Mouse (Mus musculus) small intestine, adult 2 months (tissue): ENCODE measurements around the gene Ust. TPM values are rescaled to one million over a fixed set of nuclear protein-coding genes. Genes with fewer than 3 reads are reported as not detected.

Experiments used
- H3K27ac ChIP-seq: fragments of 200-500 bp; 2 replicates; pipeline ENCODE4 v1.5.1; 2012; ENCODE audit warnings: low read depth, low read length, control low read depth, inconsistent platforms; ENCODE audit not compliant: insufficient read depth
- H3K27me3 ChIP-seq: fragments of 200-500 bp; 2 replicates; pipeline ENCODE4 v1.6.1; 2012; ENCODE audit warnings: mild to moderate bottlenecking, moderate library complexity, low read length, inconsistent platforms; ENCODE audit not compliant: control insufficient read depth, insufficient read depth
- H3K36me3 ChIP-seq: fragments of 200-500 bp; 2 replicates; pipeline ENCODE4 v1.6.1; 2012; ENCODE audit warnings: mild to moderate bottlenecking, low read length, control low read depth, inconsistent platforms; ENCODE audit not compliant: control insufficient read depth, insufficient read depth
- H3K4me1 ChIP-seq: fragments of 200-500 bp; 2 replicates; pipeline ENCODE4 v1.6.1; 2012; ENCODE audit warnings: low read length, inconsistent platforms, mixed read lengths; ENCODE audit not compliant: control insufficient read depth, insufficient read depth, insufficient read length
- H3K4me3 ChIP-seq: fragments of 200-500 bp; 2 replicates; pipeline ENCODE4 v1.5.1; 2012; ENCODE audit warnings: low read depth, mild to moderate bottlenecking, control low read depth, inconsistent platforms, low read length, moderate library complexity
- CTCF ChIP-seq: fragments of 200-500 bp; IDR thresholded peaks from 2 replicates; pipeline ENCODE4 v1.5.1; 2012; ENCODE audit warnings: low read depth, mild to moderate bottlenecking, control low read depth, inconsistent platforms, low read length, moderate library complexity, mixed read lengths; ENCODE audit not compliant: insufficient replicate concordance, insufficient read length; ENCODE audit errors: extremely low read depth
- POLR2A ChIP-seq: fragments of 200-500 bp; IDR thresholded peaks from 2 replicates; pipeline ENCODE4 v1.6.1; 2012; ENCODE audit warnings: low read depth, mild to moderate bottlenecking, control low read depth, inconsistent platforms, low read length, moderate library complexity
- WGBS: fragments of 180-500 bp; shearing (Covaris S2); methylation state at CpG from one replicate; pipeline ENCODE4 v1.1.7; 2018; 5-methylcytosine and 5-hydroxymethylcytosine counted together
- polyA plus RNA-seq: library from polyadenylated mRNA; depleted of rRNA; stranded (reverse); fragments of >200 nt; gene quantifications from 2 replicates; pipeline ENCODE4 v1.2.3, GENCODE M21; 2012

Ust gene
- polyA plus RNA-seq, 1 experiment: 0.33 TPM

- no peaks in the 10 kb centered on the region for H3K27me3 ChIP-seq
- H3K36me3 ChIP-seq: no peaks in the 10 kb centered on the region
- no peak overlapping the region for H3K4me3 ChIP-seq
- H3K4me1 ChIP-seq: no peaks in the 10 kb centered on the region
- no peak overlapping the region for H3K27ac ChIP-seq
- 50% methylated on average over 5 of the region's 5 CpGs for WGBS
- TF ChIP-seq POLR2A (no peak), CTCF (no peak)
These were observed 70.9 kb downstream of the Ust start for GRCm38 (mm10) chr10:8447681-8448080.

DNA sequence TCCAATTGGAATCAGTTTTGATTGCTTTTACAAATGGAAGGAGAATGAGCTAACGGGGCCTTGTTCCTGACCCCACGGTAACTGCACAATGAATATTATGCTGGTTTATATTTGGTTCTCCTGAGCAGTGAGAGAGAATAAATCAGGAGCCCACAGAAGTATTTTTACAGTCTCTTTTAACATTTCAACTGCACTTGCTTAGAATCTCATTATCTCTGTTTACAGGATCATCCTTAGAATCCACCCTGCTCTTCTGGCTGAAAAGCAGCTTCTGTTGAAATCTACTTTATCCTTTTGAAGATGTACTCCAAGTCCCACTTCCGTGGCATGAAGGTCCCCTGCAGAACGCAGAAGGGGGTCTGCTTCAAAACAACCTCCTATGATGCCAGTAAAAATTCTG lies 71.7 kb downstream of the Ust start:
- Histone ChIP-seq H3K27me3 (no peaks in the 10 kb centered on the region), H3K4me1 (no peaks in the 10 kb centered on the region), H3K27ac (no peak overlapping the region), H3K36me3 (no peaks in the 10 kb centered on the region), H3K4me3 (no peak overlapping the region)
- WGBS: 68% methylated on average over 4 of the region's 4 CpGs
- TF ChIP-seq CTCF (no peak), POLR2A (no peak)

- 51% methylated on average over 5 of the region's 5 CpGs for WGBS
- no peaks in the 10 kb centered on the region for H3K4me1 ChIP-seq
- no peak overlapping the region for H3K4me3 ChIP-seq
- no peaks in the 10 kb centered on the region for H3K36me3 ChIP-seq
- TF ChIP-seq CTCF: no peak
- TF ChIP-seq POLR2A: no peak
- H3K27me3 ChIP-seq: no peaks in the 10 kb centered on the region
- H3K27ac ChIP-seq: no peak overlapping the region
These were observed 74.6 kb downstream of the Ust start for GRCm38 (mm10) chr10:8444052-8444451.

GRCm38 (mm10) chr10:8431857-8432256 lies 86.8 kb downstream of the Ust start:
- 72% methylated on average over 2 of the region's 2 CpGs for WGBS
- H3K36me3 ChIP-seq: no peaks in the 10 kb centered on the region

DNA sequence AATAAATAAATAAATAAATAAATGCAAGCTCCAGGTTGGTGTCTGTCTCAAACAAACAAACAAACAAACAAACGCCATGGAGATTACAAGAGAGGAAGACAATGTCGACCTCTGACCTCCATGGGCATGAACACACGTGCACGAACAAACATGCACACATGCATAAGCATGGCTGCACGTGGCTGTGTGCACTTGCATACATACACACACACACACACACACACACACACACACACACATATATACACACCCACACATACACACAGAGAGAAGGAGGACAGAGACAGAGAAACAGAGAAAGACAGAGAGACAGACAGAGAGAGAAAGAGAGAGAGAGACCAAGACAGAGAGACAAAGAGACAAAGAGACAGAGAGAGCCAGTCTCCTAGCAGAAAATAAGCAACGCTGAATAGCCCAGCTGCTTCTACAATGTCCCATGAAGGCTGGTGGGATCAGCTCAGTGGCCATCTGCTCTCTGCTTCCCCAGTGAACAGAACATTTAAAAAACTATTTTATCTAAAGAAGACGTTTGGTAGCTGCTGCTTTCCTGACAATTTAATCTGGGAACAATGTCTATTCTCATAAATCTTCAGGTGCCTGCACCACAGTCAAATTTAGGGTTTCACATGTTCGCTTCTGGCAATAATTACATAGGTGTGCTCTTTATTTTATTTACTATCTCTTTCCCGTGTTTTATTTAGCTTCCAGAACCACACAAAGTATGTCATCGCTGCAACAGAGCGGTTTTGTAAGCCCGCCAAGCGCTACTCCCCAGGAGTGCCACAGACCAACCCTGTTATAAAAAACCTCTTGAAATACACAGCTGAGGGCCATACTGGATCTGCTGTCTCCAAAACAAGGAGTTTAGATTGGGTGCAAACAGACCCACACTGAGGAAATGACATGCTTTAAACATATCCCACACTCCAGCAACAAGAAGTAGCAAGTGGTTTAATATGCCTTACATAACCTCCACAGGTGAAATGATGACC lies 89.5 kb downstream of the Ust start:
- 74% methylated on average over 13 of the region's 13 CpGs for WGBS

More at GRCm38 (mm10) chr10:8431857-8432256, 86.8 kb downstream of the Ust start:
- no peaks in the 10 kb centered on the region for H3K4me1 ChIP-seq
- TF ChIP-seq POLR2A (no peak), CTCF (no peak)
- H3K27ac ChIP-seq: no peak overlapping the region
- no peak overlapping the region for H3K4me3 ChIP-seq
- no peaks in the 10 kb centered on the region for H3K27me3 ChIP-seq

GRCm38 (mm10) chr10:8427671-8428364 lies 90.8 kb downstream of the Ust start:
- TF ChIP-seq CTCF: no peak
- TF ChIP-seq POLR2A: no peak
- no peaks in the 10 kb centered on the region for H3K27me3 ChIP-seq
- 72% methylated on average over 12 of the region's 12 CpGs for WGBS

More for the DNA sequence above, 89.5 kb downstream of the Ust start:
- Histone ChIP-seq H3K4me3 (no peak overlapping the region), H3K4me1 (no peaks in the 10 kb centered on the region), H3K36me3 (no peaks in the 10 kb centered on the region), H3K27ac (no peak overlapping the region), H3K27me3 (no peaks in the 10 kb centered on the region)
- TF ChIP-seq POLR2A (no peak), CTCF (no peak)

DNA sequence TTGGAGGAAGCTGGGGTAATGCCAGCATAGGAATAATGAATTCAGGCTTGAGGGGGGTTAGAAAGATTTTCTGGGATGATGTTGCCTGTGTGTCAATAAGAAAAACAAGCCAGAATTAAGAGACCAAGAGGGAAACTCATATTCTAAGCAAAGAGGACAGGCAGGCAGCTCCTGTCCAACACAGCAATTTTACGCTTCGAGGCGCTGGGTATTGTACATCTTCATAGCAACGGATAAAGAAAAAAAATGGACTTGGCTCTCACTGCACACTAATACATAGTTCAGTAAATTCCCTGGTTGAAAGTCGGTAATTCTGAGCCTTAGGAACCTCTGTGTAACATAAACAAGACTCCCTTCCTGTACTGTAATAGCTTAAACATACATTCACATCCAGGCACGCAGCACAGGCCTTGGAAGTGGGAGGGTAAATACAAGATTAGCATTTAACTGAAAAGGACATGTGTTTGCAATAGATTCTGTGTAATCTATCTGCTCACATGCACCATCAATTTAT lies 99.1 kb downstream of the Ust start:
- no peak overlapping the region for H3K4me3 ChIP-seq
- TF ChIP-seq POLR2A (no peak), CTCF (no peak)
- no peaks in the 10 kb centered on the region for H3K4me1 ChIP-seq
- no peak overlapping the region for H3K27ac ChIP-seq
- 76% methylated on average over 6 of the region's 6 CpGs for WGBS
- no peaks in the 10 kb centered on the region for H3K27me3 ChIP-seq
- H3K36me3 ChIP-seq: no peaks in the 10 kb centered on the region

More at GRCm38 (mm10) chr10:8427671-8428364, 90.8 kb downstream of the Ust start:
- Histone ChIP-seq H3K4me1 (no peaks in the 10 kb centered on the region), H3K36me3 (no peaks in the 10 kb centered on the region), H3K27ac (no peak overlapping the region), H3K4me3 (no peak overlapping the region)
